Mouse (Mus musculus): ENCODE results near the gene Cpne7. TPM values are rescaled to one million over a fixed set of nuclear protein-coding genes. Genes with fewer than 3 reads are reported as not detected.
A peak's percentile ranks its signal among the peaks of the same experiment; 100 is the strongest.

Gene Cpne7
- polyA plus RNA-seq, 1 experiment, result 196 TPM

- DNase-seq (ENCODE audit: extremely low spot score in 1 of 2, low spot score in 1 of 2), result no peak
These were observed 4.3 kb upstream of the Cpne7 start for GRCm38 (mm10) chr8:123112892-123113291.

DNA sequence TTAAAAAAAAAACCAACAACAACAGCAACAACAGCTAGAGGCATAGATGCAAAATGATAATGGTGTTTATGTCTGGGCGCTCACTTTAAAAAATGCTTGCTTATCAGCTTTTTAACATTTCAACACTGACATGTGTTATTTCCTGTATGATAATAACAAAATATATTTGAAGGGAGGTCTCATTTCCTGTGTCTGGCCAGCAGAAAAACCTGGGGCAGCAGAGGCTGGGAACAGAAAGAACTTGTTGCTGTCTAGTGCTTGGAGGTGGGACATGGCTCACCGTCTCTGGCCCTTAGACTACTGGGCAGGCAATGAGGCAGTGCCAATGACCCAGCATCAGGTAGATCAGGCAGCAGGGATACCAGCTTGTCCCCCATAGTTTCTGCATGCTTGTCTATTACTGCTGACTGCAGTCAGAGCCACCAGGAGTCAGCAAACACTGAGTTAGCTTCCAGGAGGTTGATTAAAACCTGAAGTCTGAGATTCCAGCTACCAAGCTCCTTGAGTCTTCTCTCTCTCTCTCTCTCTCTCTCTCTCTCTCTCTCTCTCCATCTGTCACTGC lies 3.2 kb upstream of the Cpne7 start:
- no peak for DNase-seq (ENCODE audit: extremely low spot score in 1 of 2, low spot score in 1 of 2)

DNA sequence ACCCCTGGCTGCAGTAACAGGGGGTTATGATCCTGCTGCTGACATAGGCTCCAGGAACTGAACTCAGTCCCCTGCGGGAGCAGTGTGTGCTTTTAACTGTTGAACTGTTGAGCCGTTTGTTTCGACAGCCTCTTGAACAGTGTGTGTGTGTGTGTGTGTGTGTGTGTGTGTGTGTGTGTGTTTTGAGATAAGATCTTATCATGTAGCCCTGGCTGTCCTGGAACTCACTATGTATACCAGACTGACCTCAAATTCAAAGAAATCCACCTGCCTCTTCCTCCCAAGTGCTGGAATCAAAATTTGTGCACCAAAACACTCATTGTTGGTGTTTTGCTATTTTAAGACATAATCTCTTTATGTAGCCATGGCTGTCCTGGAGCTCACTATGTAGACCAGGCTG lies 2.5 kb upstream of the Cpne7 start:
- no peak for DNase-seq (ENCODE audit: extremely low spot score in 1 of 2, low spot score in 1 of 2)

DNA sequence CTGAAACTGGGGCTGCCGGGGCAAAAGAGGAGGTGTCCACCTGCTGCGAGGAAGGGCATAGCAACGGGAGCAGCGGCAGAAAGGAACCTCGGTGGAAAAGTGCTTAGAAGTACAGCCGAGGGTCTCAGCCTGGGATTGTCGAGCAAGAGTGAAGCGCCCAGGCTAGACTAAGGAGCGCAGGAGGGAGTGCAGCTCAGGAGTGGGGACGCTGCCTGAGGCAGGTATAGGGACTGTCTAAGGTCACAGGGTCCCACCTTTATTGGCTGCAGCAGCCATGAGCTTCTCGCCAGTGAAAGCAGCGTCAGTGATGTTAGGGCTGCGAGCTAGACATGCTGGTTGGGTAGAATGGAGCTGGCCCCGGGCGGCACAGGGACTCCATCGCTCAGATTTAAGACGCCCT lies 570 bp downstream of the Cpne7 start:
- no peak for DNase-seq (ENCODE audit: extremely low spot score in 1 of 2, low spot score in 1 of 2)

- peak in 1 of 2 experiments; percentile 36 for DNase-seq (ENCODE audit: extremely low spot score in 1 of 2, low spot score in 1 of 2)
These were observed 4.9 kb downstream of the Cpne7 start for GRCm38 (mm10) chr8:123122059-123122458.

DNA sequence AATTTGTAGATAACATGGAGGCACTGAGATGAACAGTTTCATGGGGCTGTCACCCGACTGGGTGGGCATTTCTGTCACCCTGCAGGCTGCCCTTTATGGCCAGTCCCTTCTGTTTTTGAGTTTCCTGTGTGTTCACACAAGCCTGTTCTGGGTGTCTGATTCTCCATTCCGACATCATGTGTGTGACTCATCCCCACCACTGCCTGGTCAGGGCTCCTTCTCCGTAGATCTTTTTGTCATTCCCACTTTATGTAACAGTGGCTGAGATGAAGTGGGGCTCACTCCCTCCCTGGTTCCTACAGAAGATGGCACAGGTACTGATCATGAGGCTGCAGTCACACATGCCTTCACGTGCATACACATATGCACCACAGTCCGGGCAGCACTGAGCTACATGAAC lies 5.5 kb downstream of the Cpne7 start:
- DNase-seq (ENCODE audit: extremely low spot score in 1 of 2, low spot score in 1 of 2), result peak in 1 of 2 experiments; percentile 32

GRCm38 (mm10) chr8:123126193-123126816 lies 9.1 kb downstream of the Cpne7 start:
- no peak for DNase-seq (ENCODE audit: extremely low spot score in 1 of 2, low spot score in 1 of 2)

GRCm38 (mm10) chr8:123131041-123131440 lies 13.9 kb downstream of the Cpne7 start:
- no peak for DNase-seq (ENCODE audit: extremely low spot score in 1 of 2, low spot score in 1 of 2)

- DNase-seq (ENCODE audit: extremely low spot score in 1 of 2, low spot score in 1 of 2), result no peak
These were observed 15.8 kb downstream of the Cpne7 start for GRCm38 (mm10) chr8:123132953-123133352.

GRCm38 (mm10) chr8:123134149-123134713 lies 17.1 kb downstream of the Cpne7 start:
- no peak for DNase-seq (ENCODE audit: extremely low spot score in 1 of 2, low spot score in 1 of 2)

GRCm38 (mm10) chr8:123135406-123135805 lies 18.2 kb downstream of the Cpne7 start:
- DNase-seq (ENCODE audit: extremely low spot score in 1 of 2, low spot score in 1 of 2), result peak in 1 of 2 experiments; percentile 42

DNA sequence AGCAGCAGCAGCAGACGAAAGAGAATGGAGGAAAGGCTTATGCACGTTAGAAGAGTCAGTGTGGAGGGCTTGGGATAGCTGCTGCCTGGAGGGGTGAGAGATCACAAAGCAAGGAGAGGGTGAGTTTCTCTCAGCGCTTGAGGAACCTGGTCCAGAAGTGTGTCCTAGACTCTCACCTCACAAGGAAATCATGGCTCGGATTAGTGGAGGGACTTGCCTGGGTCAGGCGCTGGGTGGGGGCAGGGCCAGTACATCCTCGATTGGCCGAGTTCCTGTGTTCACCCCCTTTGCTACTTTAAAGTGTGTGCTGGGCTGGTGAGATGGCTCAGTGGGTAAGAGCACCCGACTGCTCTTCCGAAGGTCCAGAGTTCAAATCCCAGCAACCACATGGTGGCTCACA lies 18.6 kb downstream of the Cpne7 start:
- DNase-seq (ENCODE audit: extremely low spot score in 1 of 2, low spot score in 1 of 2), result no peak

DNA sequence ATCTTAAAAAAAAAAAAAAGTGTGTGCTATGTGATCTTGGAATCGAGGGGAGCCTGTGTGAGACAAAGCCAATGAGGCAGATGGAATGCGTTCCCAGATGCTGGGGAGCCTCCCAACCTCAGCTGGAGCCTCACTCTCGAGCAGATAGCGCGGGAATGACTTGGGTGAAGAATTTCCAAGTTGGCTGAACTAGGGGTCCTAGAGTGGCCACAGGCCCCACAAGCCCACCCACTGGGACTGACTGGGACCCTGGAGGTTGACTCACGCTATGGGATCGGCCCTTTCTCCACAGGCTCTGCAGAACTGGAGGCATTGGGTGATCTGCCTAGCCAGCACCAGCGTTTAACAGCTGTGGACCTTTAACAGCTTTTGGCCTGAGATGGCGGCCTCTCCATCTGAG lies 19.1 kb downstream of the Cpne7 start:
- no peak for DNase-seq (ENCODE audit: extremely low spot score in 1 of 2, low spot score in 1 of 2)

DNA sequence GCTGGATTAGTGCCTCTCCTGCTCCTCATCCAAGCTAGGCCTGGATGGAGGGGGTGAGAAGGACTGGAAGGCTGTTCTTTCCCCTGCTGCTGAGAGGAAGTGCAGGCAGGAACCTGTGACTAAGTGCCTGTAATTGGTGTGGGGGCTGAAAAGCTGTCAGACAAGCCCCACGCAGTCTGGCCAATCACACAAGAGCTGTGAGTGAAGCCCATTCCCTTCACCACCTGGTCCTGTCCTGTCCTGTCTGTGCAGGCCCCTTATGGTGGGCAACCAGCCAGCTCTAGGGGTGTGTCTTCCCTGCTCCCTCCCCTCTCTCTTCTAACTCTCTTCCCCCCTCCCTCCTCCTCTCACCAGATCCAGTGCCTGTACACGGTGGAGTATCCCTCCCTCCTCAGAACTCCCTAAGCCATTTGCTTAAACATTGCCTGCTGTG lies 20.5 kb downstream of the Cpne7 start:
- peak; percentile 45 to 74 for DNase-seq (ENCODE audit: extremely low spot score in 1 of 2, low spot score in 1 of 2)

DNA sequence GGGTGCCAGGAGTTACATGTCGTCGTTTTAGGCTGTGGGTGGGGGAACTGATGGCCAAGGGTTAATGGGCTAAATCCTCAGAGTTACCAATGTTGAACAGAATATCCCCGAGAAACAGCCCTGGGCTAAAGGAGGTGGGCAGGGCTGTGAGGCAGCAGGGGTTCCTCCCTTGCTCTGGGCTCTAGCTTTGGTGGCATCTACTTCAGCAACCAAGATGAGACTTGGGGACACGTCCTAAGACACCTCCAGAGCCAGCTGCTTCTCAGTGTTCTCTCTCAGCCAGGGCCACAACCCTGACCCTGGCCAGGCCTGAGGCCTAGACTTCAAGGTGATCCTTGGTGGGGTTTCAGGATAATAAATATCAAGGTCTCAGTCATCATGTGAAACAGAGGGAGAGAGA lies 21.6 kb downstream of the Cpne7 start:
- no peak for DNase-seq (ENCODE audit: extremely low spot score in 1 of 2, low spot score in 1 of 2)

DNA sequence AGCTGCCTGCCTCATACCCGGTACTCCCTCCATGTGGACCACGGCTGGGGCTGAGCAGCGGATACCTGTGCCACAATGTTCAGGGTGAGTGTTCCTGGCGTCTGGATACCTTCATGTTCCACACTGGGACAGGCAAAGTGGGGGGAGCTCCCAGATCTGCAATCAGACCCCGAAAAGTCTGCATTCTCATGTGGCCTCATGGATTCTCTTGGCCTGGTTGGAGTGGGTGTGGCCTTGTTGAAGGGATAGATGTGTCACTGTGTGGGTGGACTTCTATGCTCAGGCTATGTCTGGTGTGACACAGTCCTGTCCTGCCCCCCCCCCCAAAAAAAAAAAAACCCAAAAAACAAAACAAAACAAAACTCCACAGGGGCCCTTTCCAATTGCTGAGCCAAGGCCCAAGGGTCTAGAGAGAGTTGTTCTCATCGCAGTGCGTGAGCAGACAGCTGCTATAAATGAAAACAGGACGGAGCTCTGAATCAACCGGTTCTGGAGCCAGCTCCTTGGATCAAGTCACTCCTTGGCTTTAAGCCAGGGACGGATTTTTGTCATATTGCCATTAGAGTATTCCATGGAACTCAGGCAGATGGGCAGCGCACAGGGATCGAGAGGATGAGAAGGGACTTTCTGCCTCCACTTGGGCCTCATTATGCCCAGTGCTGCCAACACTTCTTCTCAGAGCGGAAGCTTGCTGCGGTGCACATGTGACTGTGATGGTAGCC lies 24.7 kb downstream of the Cpne7 start:
- DNase-seq (ENCODE audit: extremely low spot score in 1 of 2, low spot score in 1 of 2), result peak; percentile 48 to 89

DNA sequence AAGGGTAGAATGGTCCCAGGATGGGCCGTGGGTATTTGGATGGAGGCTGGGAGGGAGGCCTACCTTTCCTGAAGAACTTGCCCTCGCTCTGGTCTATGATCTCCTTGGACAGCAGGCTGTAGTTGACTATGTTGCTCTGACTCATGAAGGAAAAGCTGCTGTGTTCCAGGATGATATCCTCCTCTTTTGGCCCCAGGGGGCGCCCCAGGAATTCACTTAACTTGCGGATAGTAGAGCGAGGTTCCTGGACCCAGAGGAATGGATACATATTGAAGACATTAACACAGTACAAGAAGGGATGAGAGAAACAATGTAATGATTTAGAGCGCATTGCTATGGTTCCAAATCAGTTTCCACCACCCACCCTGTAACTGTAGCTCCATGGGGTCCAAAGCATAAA lies 28.1 kb downstream of the Cpne7 start:
- no peak for DNase-seq (ENCODE audit: extremely low spot score in 1 of 2, low spot score in 1 of 2)

GRCm38 (mm10) chr8:123146390-123146789 lies 29.2 kb downstream of the Cpne7 start:
- no peak for DNase-seq (ENCODE audit: extremely low spot score in 1 of 2, low spot score in 1 of 2)

DNA sequence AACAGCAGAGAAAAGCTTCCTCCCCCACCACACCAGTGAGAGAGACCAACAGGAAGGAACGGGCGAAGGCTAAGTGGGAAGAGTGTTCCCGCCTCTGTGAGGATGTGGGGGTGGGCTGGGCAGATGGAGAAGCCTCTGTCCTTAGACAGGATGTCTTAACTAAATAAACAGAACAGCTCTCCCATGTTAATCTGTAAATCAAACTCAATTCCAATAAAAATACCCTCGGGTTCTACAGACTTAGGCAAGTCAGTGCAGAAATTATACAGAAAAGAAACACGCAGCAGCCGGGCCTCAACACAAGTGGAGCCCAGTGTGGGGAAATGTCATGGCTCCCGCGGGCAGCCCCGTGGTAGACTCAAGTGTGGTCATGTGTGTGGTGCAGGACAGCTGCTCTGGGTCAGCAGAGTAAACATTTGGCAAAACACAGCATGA lies 33.6 kb downstream of the Cpne7 start:
- DNase-seq (ENCODE audit: extremely low spot score in 1 of 2, low spot score in 1 of 2), result peak in 1 of 2 experiments; percentile 53

GRCm38 (mm10) chr8:123155177-123155576 lies 38.0 kb downstream of the Cpne7 start:
- no peak for DNase-seq (ENCODE audit: extremely low spot score in 1 of 2, low spot score in 1 of 2)

GRCm38 (mm10) chr8:123156070-123156773 lies 39.0 kb downstream of the Cpne7 start:
- no peak for DNase-seq (ENCODE audit: extremely low spot score in 1 of 2, low spot score in 1 of 2)

Measured in frontal cortex, adult 2 months (tissue).